Mouse (Mus musculus): ENCODE results near the gene D230025D16Rik.

D230025D16Rik gene

GRCm38 (mm10) chr8:105295256-105295655, 70.3 kb downstream of the D230025D16Rik start:
- DNase-seq: no peak

GRCm38 (mm10) chr8:105295895-105296573, 71.1 kb downstream of the D230025D16Rik start, which contains the start of gene Exoc3l:
Gene Exoc3l (minus strand): TSS chr8:105296101.
- no peak for DNase-seq

GRCm38 (mm10) chr8:105297511-105298192, 72.7 kb downstream of the D230025D16Rik start, which contains the start of gene E2f4:
Gene E2f4 (plus strand): TSS chr8:105297663.
- DNase-seq: peak; percentile 94

DNA sequence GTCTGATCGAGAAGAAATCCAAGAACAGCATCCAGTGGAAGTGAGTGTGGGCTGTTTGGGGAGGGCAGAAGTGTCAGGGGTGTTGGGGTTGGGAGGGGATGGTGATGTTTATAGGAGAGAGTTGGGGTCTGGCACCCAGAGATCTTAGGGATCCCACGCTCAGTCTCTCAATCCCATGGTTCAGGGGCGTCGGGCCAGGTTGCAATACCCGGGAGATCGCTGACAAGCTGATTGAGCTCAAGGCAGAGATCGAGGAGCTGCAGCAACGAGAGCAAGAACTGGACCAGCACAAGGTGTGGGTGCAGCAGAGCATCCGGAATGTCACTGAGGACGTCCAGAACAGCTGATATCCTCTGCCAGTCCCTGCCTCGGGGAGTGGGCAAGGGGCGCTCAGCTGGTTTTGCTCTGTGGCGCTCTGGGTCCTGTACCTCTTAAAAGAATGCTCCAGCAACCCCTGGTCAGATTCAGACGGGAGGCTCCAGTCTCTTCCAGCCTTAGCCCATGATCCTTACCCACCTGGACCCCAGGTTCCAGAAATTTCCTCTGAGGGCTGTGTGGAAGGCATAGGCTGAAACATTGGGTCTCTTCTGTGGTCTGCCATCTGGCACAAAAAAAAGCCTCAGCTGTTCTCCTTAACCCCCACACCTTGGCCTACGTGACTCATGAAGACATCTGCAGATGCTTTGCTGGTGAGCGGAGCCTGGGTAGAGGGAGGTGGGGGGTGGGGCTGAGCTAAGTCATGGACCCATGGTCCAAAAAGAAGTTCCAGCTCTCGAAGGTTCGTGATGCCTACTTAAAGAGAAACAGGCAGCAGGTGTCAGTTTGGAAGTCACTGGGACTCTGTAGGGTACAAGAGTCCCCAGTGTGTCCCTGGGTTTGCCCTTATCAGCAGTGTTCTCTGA, 73.7 kb downstream of the D230025D16Rik start:
- no peak for DNase-seq

DNA sequence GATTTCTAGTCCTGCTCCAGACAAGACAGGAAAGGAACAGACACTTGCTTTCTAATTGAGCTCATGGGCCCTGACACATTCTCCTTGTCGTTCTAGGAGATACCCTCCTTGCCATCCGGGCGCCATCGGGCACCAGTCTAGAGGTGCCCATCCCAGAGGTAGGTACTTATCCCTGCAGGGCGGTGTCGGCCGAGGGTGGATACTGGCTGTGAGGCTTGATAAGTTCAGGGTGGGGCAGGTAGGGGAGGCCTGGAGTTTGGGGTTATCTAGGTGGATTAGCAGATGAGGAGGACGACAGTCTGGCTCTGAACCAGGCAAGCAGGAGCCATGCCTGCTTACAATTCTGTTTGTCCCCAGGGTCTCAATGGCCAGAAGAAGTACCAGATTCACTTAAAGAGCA, 75.0 kb downstream of the D230025D16Rik start:
- DNase-seq: no peak

Data from layer of hippocampus, adult 9-11 months (tissue).